Mouse (Mus musculus): ENCODE measurements around the gene Fndc3b.

- TF ChIP-seq GATA1 (IDR thresholded peaks at IDR 0.05; ENCODE audit: borderline replicate concordance, low read length) = no peak
- TF ChIP-seq FLI1 (IDR thresholded peaks at IDR 0.05; ENCODE audit: low read length) = no peak
Observed at GRCm38 (mm10) chr3:27655673-27656072, 55.4 kb downstream of the Fndc3b start.
